Mouse (Mus musculus) c-Kit-positive CD71-positive TER-119-negative erythroid progenitor cells, embryonic 14.5 days (primary cell): ENCODE data around the gene Zfp128.
"Not testable (repeated sequence)": the region's sequence is repeated elsewhere in the genome, so short reads cannot be mapped to it uniquely, and the experiment has no call there.

Experiments
- DNase-seq: peaks from one replicate; pipeline ENCODE4 v3.0.0-alpha.2; 2013; ENCODE audit warnings: low read depth

The Zfp128 gene

DNA sequence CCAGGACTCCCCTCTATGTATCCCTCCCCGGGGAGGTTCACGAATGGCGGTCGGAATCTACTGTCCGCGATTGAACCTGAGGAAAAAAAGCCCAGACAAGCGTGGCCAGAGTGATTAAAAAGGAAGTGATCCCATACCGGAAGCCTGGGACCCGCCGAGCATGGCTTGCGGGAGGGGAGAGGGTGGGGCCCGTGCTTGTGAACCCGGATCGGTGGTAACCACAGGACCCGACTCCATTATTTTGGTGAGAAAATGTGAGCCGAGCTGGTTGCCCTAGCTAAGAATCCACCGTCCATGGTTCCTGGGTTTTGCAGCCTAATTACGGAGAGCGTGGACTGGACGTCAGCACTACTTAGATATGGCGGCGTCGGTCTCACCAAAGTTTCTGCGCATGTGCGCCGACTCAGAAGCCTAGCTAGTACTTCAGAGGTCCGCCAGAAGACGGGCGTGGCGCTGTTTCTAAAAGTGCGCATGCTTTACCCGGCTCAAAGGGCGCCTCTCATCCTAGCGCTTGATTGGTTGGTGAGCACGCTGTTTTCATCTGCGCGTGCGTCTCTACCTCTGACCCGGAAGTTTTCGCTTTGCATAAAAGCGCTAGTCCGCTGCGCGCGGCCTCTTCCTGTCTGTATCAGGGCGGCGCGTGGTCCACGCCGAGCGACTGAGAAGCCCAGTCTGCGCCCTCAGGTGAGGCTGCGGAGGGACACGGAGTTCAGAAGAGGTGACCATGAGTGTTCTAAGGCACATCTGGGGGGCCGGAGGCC lies 40.9 kb downstream of the Zfp128 start, which contains the start of gene Rps5:
Gene Rps5 (plus strand): TSS at position 586 of the 761 bp plus-strand sequence.
- peak; percentile 98 for DNase-seq

DNA sequence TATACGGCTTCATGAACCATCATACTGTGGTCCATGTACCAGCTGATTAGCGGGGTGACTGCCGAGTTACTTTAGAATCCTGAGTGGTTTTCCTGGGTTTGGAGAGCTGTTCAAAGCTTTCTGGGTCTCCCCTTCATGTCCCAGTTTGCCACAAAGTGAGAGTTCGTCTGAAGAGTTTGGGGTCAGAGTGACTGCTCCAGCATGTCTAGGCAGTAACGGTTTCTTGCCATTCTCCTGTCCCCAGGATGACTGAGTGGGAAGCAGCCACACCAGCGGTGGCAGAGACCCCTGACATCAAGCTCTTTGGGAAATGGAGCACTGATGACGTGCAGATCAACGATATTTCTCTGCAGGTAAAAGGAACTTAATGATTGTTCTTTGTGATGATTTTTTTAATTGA lies 41.8 kb downstream of the Zfp128 start:
- no peak for DNase-seq

- DNase-seq, result no peak
These were observed 45.3 kb downstream of the Zfp128 start for GRCm38 (mm10) chr7:12926316-12926715.

DNA sequence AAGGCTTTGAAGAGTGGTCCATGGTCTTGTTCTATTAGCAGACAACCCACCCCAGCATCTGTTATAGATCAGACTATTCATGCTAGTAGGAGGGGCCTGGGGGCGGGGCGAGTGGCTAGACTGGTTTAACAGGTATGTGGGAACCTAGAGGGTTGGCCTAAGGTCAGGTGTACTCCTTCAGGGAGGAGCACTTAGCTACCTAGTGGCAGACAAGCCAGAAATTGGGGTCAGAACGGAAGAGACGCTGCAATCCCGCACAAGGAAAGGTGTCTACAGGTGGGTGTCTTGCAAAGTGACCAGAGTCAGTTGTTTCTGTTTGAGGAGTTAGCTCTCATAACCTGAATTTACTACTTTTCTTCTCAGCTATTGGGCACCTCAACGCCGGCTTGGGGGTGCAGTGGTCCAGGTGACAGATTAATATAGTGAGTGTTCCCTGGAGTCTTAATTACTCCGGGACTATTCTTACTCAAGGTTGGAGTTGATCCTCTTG lies 46.3 kb downstream of the Zfp128 start, which contains the start of gene Rnf225:
Gene Rnf225 (plus strand): TSS at position 226 of the 490 bp plus-strand sequence.
- no peak for DNase-seq

GRCm38 (mm10) chr7:12927693-12928589 lies 47.0 kb downstream of the Zfp128 start:
- DNase-seq, result no peak

- no peak for DNase-seq
These were observed 52.7 kb downstream of the Zfp128 start for GRCm38 (mm10) chr7:12933615-12934140.

GRCm38 (mm10) chr7:12934808-12935207 lies 53.8 kb downstream of the Zfp128 start:
- no peak for DNase-seq

- DNase-seq, result not testable (repeated sequence)
These were observed 56.4 kb downstream of the Zfp128 start for GRCm38 (mm10) chr7:12937254-12937803.

- DNase-seq, result no peak
These were observed 59.6 kb downstream of the Zfp128 start for GRCm38 (mm10) chr7:12940599-12940998.
